Mouse (Mus musculus): ENCODE results near the gene Tuba1b. TPM values are rescaled to one million over a fixed set of nuclear protein-coding genes. Genes with fewer than 3 reads are reported as not detected.
"Not testable (repeated sequence)": the region's sequence is repeated elsewhere in the genome, so short reads cannot be mapped to it uniquely, and the experiment has no call there.

Gene Tuba1b
- polyA plus RNA-seq, 1 experiment from 2014 or later: 1,854 TPM

- no peak for ATAC-seq (replicated peaks; ENCODE audit: low FRiP score)
- DNase-seq (ENCODE audit: low spot score): no peak
- Histone ChIP-seq H3K27me3 (replicated peaks; ENCODE audit: control insufficient read depth, insufficient read depth, low read length) (no peaks in the 10 kb centered on the region), H3K27ac (ENCODE audit: low read depth, low read length) (no peak overlapping the region), H3K4me3 (ENCODE audit: low read depth, low read length) (no peak overlapping the region), H3K9me3 (ENCODE audit: control insufficient read depth, low read length) (no peaks in the 10 kb centered on the region), H3K9ac (ENCODE audit: low read depth, low read length) (no peak overlapping the region), H3K4me2 (no peak overlapping the region), H3K4me1 (replicated peaks; ENCODE audit: control insufficient read depth, insufficient read depth, low read length) (no peaks in the 10 kb centered on the region; the same call in 1 of the 2 replicates), H3K36me3 (ENCODE audit: control insufficient read depth, insufficient read depth, low read length) (no peaks in the 10 kb centered on the region)
- 80% methylated on average over 5 of the region's 5 CpGs for WGBS
These were observed 12.9 kb downstream of the Tuba1b start for GRCm38 (mm10) chr15:98921510-98921909.

GRCm38 (mm10) chr15:98918499-98918895 is 15.9 kb downstream of the Tuba1b start:
- not testable (repeated sequence) for ATAC-seq (replicated peaks; ENCODE audit: low FRiP score); H3K9me3 ChIP-seq (ENCODE audit: control insufficient read depth, low read length)

GRCm38 (mm10) chr15:98917538-98918498 is 16.5 kb downstream of the Tuba1b start, which contains the start of gene Lmbr1l:
Lmbr1l (minus strand) TSS chr15:98918231.
- Histone ChIP-seq H3K4me1 (replicated peaks; ENCODE audit: control insufficient read depth, insufficient read depth, low read length) (no peaks in the 10 kb centered on the region; the same call in 1 of the 2 replicates), H3K9me3 (ENCODE audit: control insufficient read depth, low read length) (no peaks in the 10 kb centered on the region), H3K36me3 (ENCODE audit: control insufficient read depth, insufficient read depth, low read length) (peaks cover 6% of the 10 kb centered on the region), H3K9ac (ENCODE audit: low read depth, low read length) (peak within 1 kb of the TSS; percentile 70), H3K27me3 (replicated peaks; ENCODE audit: control insufficient read depth, insufficient read depth, low read length) (no peaks in the 10 kb centered on the region), H3K4me3 (ENCODE audit: low read depth, low read length) (peak within 1 kb of the TSS; percentile 80), H3K27ac (ENCODE audit: low read depth, low read length) (peak within 1 kb of the TSS; percentile 72), H3K4me2 (peak within 1 kb of the TSS; percentile 85)
- ATAC-seq (replicated peaks; ENCODE audit: low FRiP score) (peak; percentile 100), DNase-seq (ENCODE audit: low spot score) (peak; percentile 95)
- WGBS: under 1% methylated on average over 81 of the region's 82 CpGs

More at GRCm38 (mm10) chr15:98918499-98918895, 15.9 kb downstream of the Tuba1b start:
- peak overlapping the region; percentile 85 for H3K4me2 ChIP-seq
- not testable (repeated sequence) for DNase-seq (ENCODE audit: low spot score); H3K36me3 ChIP-seq (ENCODE audit: control insufficient read depth, insufficient read depth, low read length); H3K27me3 ChIP-seq (replicated peaks; ENCODE audit: control insufficient read depth, insufficient read depth, low read length); H3K4me1 ChIP-seq (replicated peaks; ENCODE audit: control insufficient read depth, insufficient read depth, low read length)
- H3K9ac ChIP-seq (ENCODE audit: low read depth, low read length): peak overlapping the region; percentile 58
- peak overlapping the region; percentile 80 for H3K4me3 ChIP-seq (ENCODE audit: low read depth, low read length)
- WGBS: 25% methylated on average over 8 of the region's 8 CpGs
- peak overlapping the region; percentile 51; the same call in 1 of the 2 replicates for H3K27ac ChIP-seq (ENCODE audit: low read depth, low read length)

GRCm38 (mm10) chr15:98917091-98917490 is 17.3 kb downstream of the Tuba1b start:
- Histone ChIP-seq H3K9me3 (ENCODE audit: control insufficient read depth, low read length) (no peaks in the 10 kb centered on the region), H3K27ac (ENCODE audit: low read depth, low read length) (no peak overlapping the region), H3K4me3 (ENCODE audit: low read depth, low read length) (peak overlapping the region; percentile 80), H3K27me3 (replicated peaks; ENCODE audit: control insufficient read depth, insufficient read depth, low read length) (no peaks in the 10 kb centered on the region), H3K4me1 (replicated peaks; ENCODE audit: control insufficient read depth, insufficient read depth, low read length) (no peaks in the 10 kb centered on the region; the same call in 1 of the 2 replicates), H3K9ac (ENCODE audit: low read depth, low read length) (peak overlapping the region; percentile 70), H3K36me3 (ENCODE audit: control insufficient read depth, insufficient read depth, low read length) (peaks cover 7% of the 10 kb centered on the region), H3K4me2 (peak overlapping the region; percentile 85)
- 2% methylated on average over 14 of the region's 14 CpGs for WGBS
- ATAC-seq (replicated peaks; ENCODE audit: low FRiP score): no peak
- DNase-seq (ENCODE audit: low spot score): no peak

- H3K36me3 ChIP-seq (ENCODE audit: control insufficient read depth, insufficient read depth, low read length): peaks cover 10% of the 10 kb centered on the region
- no peaks in the 10 kb centered on the region for H3K9me3 ChIP-seq (ENCODE audit: control insufficient read depth, low read length)
- H3K27me3 ChIP-seq (replicated peaks; ENCODE audit: control insufficient read depth, insufficient read depth, low read length): no peaks in the 10 kb centered on the region
- no peak overlapping the region for H3K4me2 ChIP-seq
- H3K4me1 ChIP-seq (replicated peaks; ENCODE audit: control insufficient read depth, insufficient read depth, low read length): no peaks in the 10 kb centered on the region; the same call in 1 of the 2 replicates
- no peak overlapping the region for H3K4me3 ChIP-seq (ENCODE audit: low read depth, low read length)
- 94% methylated on average over 4 of the region's 4 CpGs for WGBS
- H3K9ac ChIP-seq (ENCODE audit: low read depth, low read length): no peak overlapping the region
- no peak for DNase-seq (ENCODE audit: low spot score)
- no peak for ATAC-seq (replicated peaks; ENCODE audit: low FRiP score)
- H3K27ac ChIP-seq (ENCODE audit: low read depth, low read length): no peak overlapping the region
These were observed 18.3 kb downstream of the Tuba1b start for GRCm38 (mm10) chr15:98916016-98916415.

GRCm38 (mm10) chr15:98914903-98915302 is 19.5 kb downstream of the Tuba1b start:
- Histone ChIP-seq H3K9me3 (ENCODE audit: control insufficient read depth, low read length) (no peaks in the 10 kb centered on the region), H3K36me3 (ENCODE audit: control insufficient read depth, insufficient read depth, low read length) (peaks cover 13% of the 10 kb centered on the region), H3K27me3 (replicated peaks; ENCODE audit: control insufficient read depth, insufficient read depth, low read length) (no peaks in the 10 kb centered on the region), H3K27ac (ENCODE audit: low read depth, low read length) (no peak overlapping the region), H3K4me2 (no peak overlapping the region), H3K4me3 (ENCODE audit: low read depth, low read length) (no peak overlapping the region), H3K9ac (ENCODE audit: low read depth, low read length) (no peak overlapping the region), H3K4me1 (replicated peaks; ENCODE audit: control insufficient read depth, insufficient read depth, low read length) (no peaks in the 10 kb centered on the region; the same call in 1 of the 2 replicates)
- WGBS: 85% methylated on average over 6 of the region's 6 CpGs
- no peak for DNase-seq (ENCODE audit: low spot score)
- no peak for ATAC-seq (replicated peaks; ENCODE audit: low FRiP score)

- Histone ChIP-seq H3K9ac (ENCODE audit: low read depth, low read length) (no peak overlapping the region), H3K4me1 (replicated peaks; ENCODE audit: control insufficient read depth, insufficient read depth, low read length) (no peaks in the 10 kb centered on the region), H3K36me3 (ENCODE audit: control insufficient read depth, insufficient read depth, low read length) (peaks cover 11% of the 10 kb centered on the region), H3K27me3 (replicated peaks; ENCODE audit: control insufficient read depth, insufficient read depth, low read length) (peaks cover 2% of the 10 kb centered on the region; the same call in 1 of the 2 replicates), H3K4me2 (no peak overlapping the region), H3K9me3 (ENCODE audit: control insufficient read depth, low read length) (no peaks in the 10 kb centered on the region), H3K4me3 (ENCODE audit: low read depth, low read length) (no peak overlapping the region), H3K27ac (ENCODE audit: low read depth, low read length) (no peak overlapping the region)
- peak; percentile 56 for DNase-seq (ENCODE audit: low spot score)
- ATAC-seq (replicated peaks; ENCODE audit: low FRiP score): 0 out of 2 replicates have a peak, but pooled peaks have one; percentile 34
- WGBS: 27% methylated on average over 10 of the region's 10 CpGs
These were observed 29.7 kb downstream of the Tuba1b start for GRCm38 (mm10) chr15:98904692-98905091.

GRCm38 (mm10) chr15:98902600-98902999 is 31.8 kb downstream of the Tuba1b start:
- DNase-seq (ENCODE audit: low spot score): no peak
- no peak for ATAC-seq (replicated peaks; ENCODE audit: low FRiP score)
- Histone ChIP-seq H3K27ac (ENCODE audit: low read depth, low read length) (no peak overlapping the region), H3K9ac (ENCODE audit: low read depth, low read length) (no peak overlapping the region), H3K27me3 (replicated peaks; ENCODE audit: control insufficient read depth, insufficient read depth, low read length) (peaks cover 21% of the 10 kb centered on the region), H3K4me3 (ENCODE audit: low read depth, low read length) (no peak overlapping the region), H3K4me2 (no peak overlapping the region), H3K36me3 (ENCODE audit: control insufficient read depth, insufficient read depth, low read length) (peaks cover 4% of the 10 kb centered on the region), H3K4me1 (replicated peaks; ENCODE audit: control insufficient read depth, insufficient read depth, low read length) (peaks cover 9% of the 10 kb centered on the region), H3K9me3 (ENCODE audit: control insufficient read depth, low read length) (no peaks in the 10 kb centered on the region)
- WGBS: 92% methylated on average over 2 of the region's 2 CpGs

Measured in liver, embryonic 11.5 days (tissue).